Mouse (Mus musculus): Measurements from ENCODE around the gene Ptrh1. TPM values are rescaled to one million over a fixed set of nuclear protein-coding genes. Genes with fewer than 3 reads are reported as not detected.

Gene Ptrh1
- total RNA-seq, 1 experiment from 2014 or later: 5.1 TPM

GRCm38 (mm10) chr2:32756674-32757055, 18.9 kb upstream of the Ptrh1 start:
- no peak for DNase-seq

DNA sequence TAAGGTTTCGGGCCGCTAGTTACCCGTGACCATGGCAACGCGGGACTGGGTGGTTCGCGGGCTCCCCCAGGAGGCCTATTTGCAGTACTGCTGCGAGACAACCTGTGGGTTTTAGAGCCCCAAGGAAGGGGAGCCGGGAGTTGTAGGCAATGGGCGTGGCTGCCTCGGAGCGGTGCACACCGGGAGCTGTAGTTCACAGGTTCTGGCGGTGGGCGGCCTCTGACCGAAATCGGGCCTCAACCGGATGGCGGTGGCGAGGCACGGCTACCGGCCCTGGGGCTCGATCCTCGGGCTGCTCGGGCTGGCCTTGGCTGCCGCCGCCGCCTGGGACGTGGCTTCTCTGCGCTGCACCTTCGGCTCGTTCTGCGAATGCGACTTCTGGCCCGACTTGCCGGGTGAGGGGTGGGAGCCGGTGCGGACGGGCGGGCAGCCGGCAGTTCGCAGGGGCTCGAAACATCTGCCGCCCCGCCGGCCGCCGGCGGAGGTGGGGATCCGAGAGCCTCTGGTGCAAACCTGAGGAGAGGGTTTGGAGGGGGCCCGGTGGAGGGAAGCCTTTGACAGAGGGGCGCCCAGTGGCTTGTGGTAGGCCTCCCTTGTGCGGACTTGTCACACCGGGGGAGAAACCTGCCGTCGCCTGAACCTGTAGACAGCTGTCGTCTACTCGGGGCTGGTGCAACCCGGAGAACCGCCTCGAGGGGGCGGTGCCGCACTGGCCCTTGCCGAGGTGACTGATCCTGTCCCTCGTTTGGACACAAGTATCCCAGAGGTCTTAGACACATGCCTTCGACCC, 18.3 kb upstream of the Ptrh1 start, which contains the start of gene Tor2a:
Gene Tor2a, plus strand, starts transcription at position 179 of the 790 bp plus-strand sequence.
- DNase-seq: peak; percentile 98

GRCm38 (mm10) chr2:32758503-32758902, 17.1 kb upstream of the Ptrh1 start:
- DNase-seq: no peak

DNA sequence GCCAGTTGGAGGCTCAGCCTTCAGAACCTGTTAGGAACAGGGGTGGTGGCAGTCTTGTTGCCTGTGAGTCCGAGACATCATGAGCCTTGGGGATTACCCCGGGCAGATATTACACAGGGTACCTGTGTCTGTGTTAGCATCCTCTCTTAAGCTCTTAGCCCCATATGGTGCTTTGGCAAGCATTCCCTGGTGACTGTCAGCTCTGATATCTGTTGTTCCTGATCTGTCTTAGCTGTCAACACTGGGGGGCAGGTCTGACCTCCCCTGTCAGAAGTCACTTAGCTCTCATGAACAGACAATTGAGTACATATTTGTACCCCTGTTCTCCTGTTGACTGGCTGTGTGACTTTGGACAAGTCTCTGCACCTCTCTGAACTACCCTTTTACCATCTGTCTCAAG, 16.6 kb upstream of the Ptrh1 start:
- DNase-seq: no peak

GRCm38 (mm10) chr2:32761361-32761760, 14.2 kb upstream of the Ptrh1 start:
- DNase-seq: no peak

GRCm38 (mm10) chr2:32761859-32762258, 13.7 kb upstream of the Ptrh1 start:
- DNase-seq: no peak

- DNase-seq: no peak
These were observed 12.2 kb upstream of the Ptrh1 start for GRCm38 (mm10) chr2:32763353-32763752.

GRCm38 (mm10) chr2:32767241-32767640, 8.3 kb upstream of the Ptrh1 start:
- DNase-seq: no peak

DNA sequence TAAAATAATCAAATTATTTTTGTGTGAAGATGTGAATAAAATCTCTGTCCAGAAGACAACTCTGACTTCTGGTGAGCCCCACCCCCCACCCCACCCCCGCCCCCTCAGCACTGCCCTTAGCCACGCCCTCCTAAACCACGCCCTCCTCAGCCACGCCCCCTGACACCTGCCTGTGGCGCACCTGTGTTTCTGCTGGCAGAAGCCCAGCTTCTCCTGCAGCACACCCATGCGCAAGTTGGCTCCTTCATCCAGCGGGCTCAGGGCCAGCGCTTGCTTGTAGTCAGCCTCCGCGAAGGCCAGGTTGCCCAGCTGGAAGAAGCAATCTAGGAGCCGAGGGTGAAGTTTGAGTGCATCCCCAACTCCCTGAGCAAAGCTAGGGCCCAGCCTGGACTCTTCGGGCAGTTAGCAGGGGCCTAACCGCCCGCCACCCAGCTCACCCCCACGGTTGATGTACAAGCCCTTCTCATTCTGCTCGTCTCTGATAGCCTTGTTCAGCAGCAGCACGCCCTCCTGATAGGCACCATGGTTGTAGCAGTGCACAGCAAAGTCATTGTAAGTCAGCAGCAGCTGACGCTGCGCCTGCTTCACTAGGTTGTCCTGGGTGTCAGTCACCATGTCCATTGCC, 6.8 kb upstream of the Ptrh1 start:
- no peak for DNase-seq

DNA sequence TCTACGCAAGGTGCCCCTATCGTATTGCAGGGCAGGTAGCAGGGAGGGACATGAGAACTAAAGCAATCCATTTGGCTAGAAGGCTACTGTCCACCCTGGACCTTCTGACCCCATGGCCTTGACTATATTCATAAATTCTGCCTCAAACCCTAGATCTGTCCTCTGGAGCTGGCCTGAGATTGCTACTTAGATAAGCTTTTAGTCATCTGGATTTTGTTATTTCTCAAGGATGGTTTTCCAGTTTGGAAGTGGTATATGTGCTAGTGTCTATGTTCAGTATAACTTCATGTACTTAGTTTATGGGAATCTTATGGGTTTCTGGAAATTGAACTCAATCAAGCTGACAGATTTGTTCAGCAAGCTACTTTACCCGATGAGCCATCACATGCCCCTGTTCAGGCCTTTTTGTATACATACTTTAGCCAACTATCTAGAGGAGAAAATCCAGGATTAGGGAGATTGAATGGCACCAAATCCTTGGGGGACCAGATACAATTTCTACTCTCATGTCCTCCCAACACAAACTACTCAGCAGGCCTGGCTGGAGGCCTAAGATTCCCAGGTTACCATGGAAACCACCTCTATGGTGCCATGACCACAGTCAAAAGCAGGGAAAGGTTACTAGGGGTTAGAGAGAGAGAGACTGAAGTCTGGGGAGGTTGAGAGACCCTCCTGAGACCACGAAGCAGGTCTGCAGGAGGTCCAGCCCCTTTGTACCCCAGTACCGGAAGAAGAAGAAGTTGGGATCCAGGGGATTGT, 6.1 kb upstream of the Ptrh1 start:
- no peak for DNase-seq

DNA sequence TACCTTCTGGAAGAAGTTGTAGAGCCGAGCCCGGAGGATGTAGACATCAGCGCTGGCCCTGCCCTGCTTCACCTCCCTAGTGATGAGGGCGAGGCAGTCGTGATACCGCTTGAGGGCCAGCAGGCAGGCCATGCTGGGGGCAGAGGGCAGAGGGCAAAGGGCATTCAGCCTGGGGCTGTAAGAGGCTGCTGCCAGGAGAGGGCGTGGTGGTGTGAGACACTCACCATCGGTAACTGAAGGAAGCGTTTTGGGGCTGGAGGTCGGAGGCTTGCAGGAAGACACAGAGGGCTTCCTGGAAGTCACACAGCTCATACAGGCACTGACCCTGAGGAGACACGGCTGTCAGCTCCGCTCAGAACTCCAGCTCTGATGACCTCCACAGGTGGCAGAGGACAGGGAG, 3.7 kb upstream of the Ptrh1 start:
- DNase-seq: no peak

DNA sequence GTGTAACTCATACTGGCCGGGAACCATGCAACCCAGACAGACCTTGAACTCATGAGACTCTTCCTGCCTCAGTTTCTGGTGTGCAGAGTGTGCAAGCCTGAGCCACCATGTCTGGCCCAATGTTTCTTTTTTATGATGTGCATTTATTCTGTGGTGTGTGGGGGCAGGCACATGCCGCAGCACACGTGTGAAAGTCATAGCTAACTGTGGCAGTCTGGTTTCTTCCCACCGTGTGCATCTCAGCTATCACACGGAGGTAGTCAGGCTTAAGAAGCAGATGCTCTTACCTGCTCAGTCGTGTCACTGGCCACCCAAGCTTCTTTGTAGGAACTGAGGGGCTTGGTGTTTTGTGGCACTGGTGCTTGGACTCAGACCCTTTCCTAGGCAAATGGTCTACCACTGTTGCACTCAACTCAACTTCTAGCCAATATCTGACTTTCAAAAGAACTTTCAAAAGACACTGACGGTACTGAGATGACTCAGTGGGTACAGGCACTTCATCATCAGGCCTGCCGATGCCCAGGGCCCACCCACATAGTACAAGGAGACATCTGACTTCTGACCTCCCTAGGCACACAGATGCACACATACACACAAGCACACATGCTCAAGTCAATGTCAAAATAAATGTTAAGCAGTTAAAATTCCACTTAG, 2.8 kb upstream of the Ptrh1 start:
- DNase-seq: no peak

- DNase-seq: no peak
These were observed 606 bp downstream of the Ptrh1 start for GRCm38 (mm10) chr2:32776192-32776591.

GRCm38 (mm10) chr2:32778081-32778480, 2.5 kb downstream of the Ptrh1 start:
- DNase-seq: no peak

DNA sequence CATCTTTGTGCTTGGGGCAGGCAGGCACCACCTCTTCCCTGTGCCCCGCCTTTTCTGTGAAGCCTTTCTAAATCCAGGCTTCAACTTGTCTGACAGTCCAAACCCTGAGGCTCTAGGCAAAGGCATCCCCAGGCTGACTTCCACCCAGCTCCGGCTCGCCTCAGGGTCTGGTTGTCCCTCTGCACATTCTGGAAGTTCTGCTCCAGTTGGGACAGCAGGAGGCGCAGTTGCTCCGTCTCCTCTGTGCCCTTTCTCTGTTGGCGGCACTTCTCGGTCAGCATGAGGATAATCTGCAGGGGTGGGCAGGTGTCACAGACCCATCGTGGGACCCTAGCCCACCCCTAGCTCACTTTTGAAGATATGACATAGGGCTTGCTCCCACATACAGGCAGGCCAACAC, 3.5 kb downstream of the Ptrh1 start:
- DNase-seq: peak; percentile 80

DNA sequence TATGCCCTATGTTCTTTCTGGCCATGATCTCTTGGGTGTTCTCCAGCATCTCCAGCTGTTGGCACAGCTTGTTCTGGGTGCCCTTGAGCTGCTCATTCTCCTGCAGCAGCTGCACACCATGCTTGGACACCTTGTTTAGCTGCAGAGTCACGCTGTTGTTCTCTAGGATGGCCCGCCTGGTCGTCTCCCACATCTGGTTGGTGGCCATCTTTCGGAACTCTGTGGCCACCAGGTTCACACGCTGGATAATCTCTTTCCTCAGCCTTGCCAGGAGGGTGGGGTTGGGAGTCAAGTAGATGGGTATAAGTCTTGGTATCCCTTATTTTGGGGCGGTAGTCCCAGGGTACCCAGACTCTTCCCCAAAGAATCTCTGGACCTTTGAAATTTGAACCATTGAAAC, 4.1 kb downstream of the Ptrh1 start:
- no peak for DNase-seq

- DNase-seq: no peak
These were observed 6.1 kb downstream of the Ptrh1 start for GRCm38 (mm10) chr2:32781710-32782109.

- DNase-seq: no peak
These were observed 8.6 kb downstream of the Ptrh1 start, which contains the start of gene Cfap157 for GRCm38 (mm10) chr2:32784048-32784681. TSS of gene Cfap157 (minus strand) at chr2:32784428.

DNA sequence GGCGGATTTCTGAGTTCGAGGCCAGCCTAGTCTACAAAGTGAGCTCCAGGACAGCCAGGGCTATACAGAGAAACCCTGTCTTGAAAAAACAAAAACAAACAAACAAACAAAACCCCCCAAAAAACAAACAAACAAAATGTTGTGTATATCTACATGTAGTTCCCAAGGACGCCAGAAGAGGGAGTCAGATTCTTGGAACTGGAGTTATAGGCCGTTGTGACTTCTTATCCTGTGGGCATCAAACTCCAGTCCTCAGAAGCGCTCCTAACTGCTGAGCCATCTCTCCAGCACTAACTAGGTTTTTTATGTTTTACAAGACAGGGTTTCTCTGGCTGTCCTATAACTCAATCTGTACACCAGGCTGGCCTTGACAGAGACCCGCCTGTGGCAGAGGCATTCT, 11.6 kb downstream of the Ptrh1 start:
- no peak for DNase-seq

DNA sequence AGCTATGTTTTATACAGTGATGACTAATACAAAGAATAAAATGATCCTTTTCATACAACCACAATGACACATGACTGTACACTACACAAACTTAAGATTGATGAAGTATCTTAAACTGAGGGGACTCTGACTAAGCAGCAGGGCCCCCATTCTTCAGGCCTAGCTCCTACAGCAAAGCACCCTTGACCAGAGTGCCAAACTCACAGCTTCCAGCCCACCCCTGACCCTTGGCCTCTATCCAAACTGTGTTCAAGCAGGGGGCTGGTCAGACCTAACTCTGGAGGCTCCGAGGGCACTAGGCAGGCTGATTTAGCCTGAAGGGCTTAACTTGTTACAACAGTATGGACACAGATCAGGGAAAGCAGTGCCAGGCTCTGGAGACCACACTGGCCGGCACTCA, 13.0 kb downstream of the Ptrh1 start:
- no peak for DNase-seq

DNA sequence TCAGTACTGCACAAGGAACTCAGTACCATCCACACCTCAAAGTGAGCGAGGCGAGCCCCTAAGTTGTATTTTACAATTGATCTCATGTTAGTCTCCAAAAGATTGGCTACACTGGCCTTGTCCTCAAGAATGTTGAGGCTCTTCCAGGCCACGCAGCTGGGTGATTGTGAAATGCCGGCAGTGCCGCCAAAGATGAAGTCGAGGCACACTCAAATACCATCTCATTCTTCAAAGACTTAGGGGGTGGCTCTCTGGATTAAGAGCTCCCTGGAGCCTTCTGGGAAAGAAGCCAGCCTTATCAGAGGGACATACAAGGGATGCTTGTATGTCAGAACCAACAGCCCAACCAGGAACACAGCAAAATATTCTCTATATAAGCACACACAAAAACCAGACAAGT, 15.7 kb downstream of the Ptrh1 start:
- DNase-seq: no peak

DNA sequence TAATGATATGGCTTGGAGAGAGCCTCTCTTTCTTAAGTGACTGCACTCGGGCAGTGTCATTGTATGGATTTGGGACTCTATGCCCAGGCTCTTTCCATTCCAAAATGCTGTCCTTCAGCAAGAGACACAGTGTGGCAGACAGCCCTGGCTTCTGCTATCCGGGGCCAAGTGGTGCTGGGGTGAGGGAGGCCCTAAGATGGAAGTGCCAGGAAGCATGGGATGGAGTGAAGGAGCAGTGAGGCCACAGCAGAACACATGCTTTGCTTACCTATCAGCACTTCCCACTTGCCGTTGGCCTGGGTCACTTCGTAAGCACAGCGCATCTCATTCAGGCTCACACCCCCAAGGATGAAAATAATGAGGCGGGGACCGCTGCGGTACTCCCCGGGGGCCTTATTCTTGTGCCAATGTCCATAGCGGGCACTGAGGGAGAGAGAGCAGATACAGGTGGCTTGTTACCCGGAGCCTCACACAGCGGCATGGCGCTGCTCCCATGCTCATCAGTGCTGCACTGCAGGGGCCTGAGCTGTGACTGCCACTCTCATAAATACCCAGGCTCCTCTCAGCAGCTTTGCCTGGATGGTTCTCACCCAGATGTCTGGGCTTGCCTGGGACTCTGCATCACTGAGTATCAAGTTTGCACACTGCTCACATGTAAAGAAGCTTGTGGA, 20.3 kb downstream of the Ptrh1 start:
- DNase-seq: no peak
